Mouse (Mus musculus) kidney, embryonic 15.5 days (tissue): Measurements from ENCODE around the gene Arl15. TPM values are rescaled to one million over a fixed set of nuclear protein-coding genes. Genes with fewer than 3 reads are reported as not detected.

Source experiments
- ATAC-seq: fragments of 200-750 bp; cut with Nextera tagmentation; replicated peaks from 2 replicates; pipeline ENCODE4 v1.8.0; 2017; ENCODE audit warnings: moderate TSS enrichment; ENCODE audit not compliant: low FRiP score
- H3K27ac ChIP-seq: fragments of 300-500 bp; sonication (generic); 2 replicates; pipeline ENCODE4 v1.5.1; 2015; ENCODE audit warnings: mild to moderate bottlenecking, inconsistent platforms
- H3K27me3 ChIP-seq: fragments of 300-500 bp; sonication (generic); 2 replicates; pipeline ENCODE4 v1.6.1; 2015; ENCODE audit warnings: inconsistent platforms
- H3K36me3 ChIP-seq: fragments of 300-500 bp; sonication (generic); 2 replicates; pipeline ENCODE4 v1.6.1; 2015; ENCODE audit warnings: inconsistent platforms
- H3K4me1 ChIP-seq: fragments of 300-500 bp; sonication (generic); 2 replicates; pipeline ENCODE4 v1.6.1; 2015; ENCODE audit warnings: inconsistent platforms
- H3K4me2 ChIP-seq: fragments of 300-500 bp; sonication (generic); 2 replicates; pipeline ENCODE4 v1.6.1; 2015; ENCODE audit warnings: moderate library complexity, mild to moderate bottlenecking, inconsistent platforms
- H3K4me3 ChIP-seq: fragments of 300-500 bp; sonication (generic); replicated peaks from 2 replicates; pipeline ENCODE4 v1.5.1; 2015; ENCODE audit warnings: mild to moderate bottlenecking, inconsistent platforms
- H3K9ac ChIP-seq: fragments of 300-500 bp; sonication (generic); 2 replicates; pipeline ENCODE4 v1.6.1; 2015; ENCODE audit warnings: mild to moderate bottlenecking, inconsistent platforms
- H3K9me3 ChIP-seq: fragments of 300-500 bp; sonication (generic); replicated peaks from 2 replicates; pipeline ENCODE4 v1.6.1; 2016; ENCODE audit warnings: inconsistent platforms
- WGBS: fragments of 180-500 bp; shearing (Covaris S2); methylation state at CpG from one replicate; pipeline ENCODE4 v1.1.7; 2015; ENCODE audit warnings: mixed read lengths; 5-methylcytosine and 5-hydroxymethylcytosine counted together
- polyA plus RNA-seq: library from polyadenylated mRNA; unstranded; fragments of >200 nt; fragmentation: Nextera tagmentation; extraction: Ambion mirVana; gene quantifications from 2 replicates; pipeline ENCODE4 v1.2.1, GENCODE M21; 2015

The Arl15 gene
- polyA plus RNA-seq, 1 experiment from 2014 or later = 14.1 TPM

GRCm38 (mm10) chr13:114085442-114085841 lies 291.1 kb downstream of the Arl15 start:
- Histone ChIP-seq H3K36me3 (0 out of 2 replicates have a peak, but pooled peaks cover 3% of the 10 kb centered on the region), H3K27ac (no peak overlapping the region), H3K4me2 (no peak overlapping the region), H3K4me1 (0 out of 2 replicates have a peak, but pooled peaks cover 4% of the 10 kb centered on the region), H3K9ac (no peak overlapping the region), H3K9me3 (no peaks in the 10 kb centered on the region), H3K4me3 (no peak overlapping the region), H3K27me3 (no peaks in the 10 kb centered on the region)
- 59% methylated on average over 8 of the region's 8 CpGs for WGBS
- ATAC-seq = no peak

- H3K4me2 ChIP-seq = no peak overlapping the region
- H3K27ac ChIP-seq = no peak overlapping the region
- ATAC-seq = no peak
- 0 out of 2 replicates have a peak, but pooled peaks cover 4% of the 10 kb centered on the region for H3K4me1 ChIP-seq
- no peak overlapping the region for H3K4me3 ChIP-seq
- no peaks in the 10 kb centered on the region for H3K9me3 ChIP-seq
- WGBS = 71% methylated on average over 5 of the region's 5 CpGs
- H3K27me3 ChIP-seq = no peaks in the 10 kb centered on the region
- no peak overlapping the region for H3K9ac ChIP-seq
- 0 out of 2 replicates have a peak, but pooled peaks cover 3% of the 10 kb centered on the region for H3K36me3 ChIP-seq
These were observed 292.0 kb downstream of the Arl15 start for GRCm38 (mm10) chr13:114086325-114086724.

GRCm38 (mm10) chr13:114086801-114087200 lies 292.5 kb downstream of the Arl15 start:
- Histone ChIP-seq H3K27ac (no peak overlapping the region), H3K4me2 (no peak overlapping the region), H3K36me3 (0 out of 2 replicates have a peak, but pooled peaks cover 3% of the 10 kb centered on the region), H3K27me3 (no peaks in the 10 kb centered on the region), H3K9ac (no peak overlapping the region), H3K9me3 (no peaks in the 10 kb centered on the region), H3K4me3 (no peak overlapping the region), H3K4me1 (0 out of 2 replicates have a peak, but pooled peaks cover 4% of the 10 kb centered on the region)
- ATAC-seq = no peak
- 84% methylated on average over 5 of the region's 5 CpGs for WGBS

GRCm38 (mm10) chr13:114087696-114088465 lies 293.6 kb downstream of the Arl15 start:
- H3K9me3 ChIP-seq = no peaks in the 10 kb centered on the region

GRCm38 (mm10) chr13:114090786-114091185 lies 296.5 kb downstream of the Arl15 start:
- 0 out of 2 replicates have a peak, but pooled peaks cover 3% of the 10 kb centered on the region for H3K36me3 ChIP-seq

More at GRCm38 (mm10) chr13:114087696-114088465, 293.6 kb downstream of the Arl15 start:
- ATAC-seq = no peak
- Histone ChIP-seq H3K4me3 (no peak overlapping the region), H3K4me2 (no peak overlapping the region), H3K27ac (no peak overlapping the region), H3K27me3 (no peaks in the 10 kb centered on the region), H3K36me3 (0 out of 2 replicates have a peak, but pooled peaks cover 3% of the 10 kb centered on the region), H3K9ac (no peak overlapping the region), H3K4me1 (0 out of 2 replicates have a peak, but pooled peaks cover 4% of the 10 kb centered on the region)
- WGBS = 94% methylated on average over 10 of the region's 10 CpGs

GRCm38 (mm10) chr13:114091231-114091630 lies 296.9 kb downstream of the Arl15 start:
- no peaks in the 10 kb centered on the region for H3K27me3 ChIP-seq
- H3K9me3 ChIP-seq = no peaks in the 10 kb centered on the region
- H3K9ac ChIP-seq = no peak overlapping the region
- 77% methylated on average over 9 of the region's 9 CpGs for WGBS
- no peak overlapping the region for H3K4me2 ChIP-seq
- no peak overlapping the region for H3K4me3 ChIP-seq
- 0 out of 2 replicates have a peak, but pooled peaks cover 3% of the 10 kb centered on the region for H3K36me3 ChIP-seq
- no peak overlapping the region for H3K27ac ChIP-seq
- 0 out of 2 replicates have a peak, but pooled peaks cover 3% of the 10 kb centered on the region for H3K4me1 ChIP-seq
- ATAC-seq = no peak

More at GRCm38 (mm10) chr13:114090786-114091185, 296.5 kb downstream of the Arl15 start:
- Histone ChIP-seq H3K9me3 (no peaks in the 10 kb centered on the region), H3K27ac (no peak overlapping the region), H3K4me3 (no peak overlapping the region), H3K4me2 (no peak overlapping the region), H3K4me1 (0 out of 2 replicates have a peak, but pooled peaks cover 4% of the 10 kb centered on the region), H3K9ac (no peak overlapping the region), H3K27me3 (no peaks in the 10 kb centered on the region)
- ATAC-seq = no peak
- 94% methylated on average over 6 of the region's 6 CpGs for WGBS

GRCm38 (mm10) chr13:114094151-114094875 lies 300.0 kb downstream of the Arl15 start:
- Histone ChIP-seq H3K27me3 (no peaks in the 10 kb centered on the region), H3K4me3 (no peak overlapping the region), H3K9me3 (no peaks in the 10 kb centered on the region), H3K36me3 (no peaks in the 10 kb centered on the region), H3K4me1 (no peaks in the 10 kb centered on the region), H3K27ac (no peak overlapping the region), H3K9ac (no peak overlapping the region), H3K4me2 (no peak overlapping the region)
- 84% methylated on average over 7 of the region's 7 CpGs for WGBS
- ATAC-seq = no peak

GRCm38 (mm10) chr13:114095440-114095839 lies 301.1 kb downstream of the Arl15 start:
- Histone ChIP-seq H3K9ac (no peak overlapping the region), H3K27ac (no peak overlapping the region), H3K4me3 (no peak overlapping the region), H3K4me1 (no peaks in the 10 kb centered on the region), H3K9me3 (no peaks in the 10 kb centered on the region), H3K27me3 (no peaks in the 10 kb centered on the region), H3K36me3 (no peaks in the 10 kb centered on the region), H3K4me2 (no peak overlapping the region)
- 86% methylated on average over 4 of the region's 4 CpGs for WGBS
- ATAC-seq = no peak

GRCm38 (mm10) chr13:114096386-114096785 lies 302.1 kb downstream of the Arl15 start:
- Histone ChIP-seq H3K4me3 (no peak overlapping the region), H3K36me3 (no peaks in the 10 kb centered on the region), H3K9me3 (no peaks in the 10 kb centered on the region), H3K4me2 (no peak overlapping the region), H3K27me3 (no peaks in the 10 kb centered on the region), H3K27ac (no peak overlapping the region), H3K4me1 (no peaks in the 10 kb centered on the region), H3K9ac (no peak overlapping the region)
- ATAC-seq = no peak

- no peak for ATAC-seq
- H3K4me2 ChIP-seq = no peak overlapping the region
- WGBS = 66% methylated on average over 5 of the region's 5 CpGs
- no peak overlapping the region for H3K4me3 ChIP-seq
- no peaks in the 10 kb centered on the region for H3K27me3 ChIP-seq
- H3K36me3 ChIP-seq = peaks cover 10% of the 10 kb centered on the region; the same call in 1 of the 2 replicates
- H3K4me1 ChIP-seq = no peaks in the 10 kb centered on the region
- no peak overlapping the region for H3K9ac ChIP-seq
- H3K27ac ChIP-seq = no peak overlapping the region
- H3K9me3 ChIP-seq = no peaks in the 10 kb centered on the region
These were observed 306.9 kb downstream of the Arl15 start for GRCm38 (mm10) chr13:114101155-114101554.

- Histone ChIP-seq H3K9ac (no peak overlapping the region), H3K36me3 (peaks cover 10% of the 10 kb centered on the region; the same call in 1 of the 2 replicates), H3K4me3 (no peak overlapping the region), H3K4me2 (no peak overlapping the region), H3K27me3 (no peaks in the 10 kb centered on the region), H3K4me1 (0 out of 2 replicates have a peak, but pooled peaks cover 3% of the 10 kb centered on the region), H3K9me3 (no peaks in the 10 kb centered on the region), H3K27ac (no peak overlapping the region)
- WGBS = 62% methylated on average over 7 of the region's 7 CpGs
- no peak for ATAC-seq
These were observed 311.8 kb downstream of the Arl15 start for GRCm38 (mm10) chr13:114106083-114106482.

- no peak overlapping the region for H3K27ac ChIP-seq
- H3K36me3 ChIP-seq = peaks cover 10% of the 10 kb centered on the region; the same call in 1 of the 2 replicates
- H3K4me1 ChIP-seq = 0 out of 2 replicates have a peak, but pooled peaks cover 3% of the 10 kb centered on the region
- no peaks in the 10 kb centered on the region for H3K9me3 ChIP-seq
- no peak overlapping the region for H3K4me2 ChIP-seq
- WGBS = 95% methylated on average over 7 of the region's 7 CpGs
- ATAC-seq = no peak
- no peak overlapping the region for H3K9ac ChIP-seq
- H3K4me3 ChIP-seq = no peak overlapping the region
- no peaks in the 10 kb centered on the region for H3K27me3 ChIP-seq
These were observed 313.2 kb downstream of the Arl15 start for GRCm38 (mm10) chr13:114107499-114107898.
